Mouse (Mus musculus) heart, postnatal 0 days (tissue): Measurements from ENCODE around the gene Ralb.

Experiments
- CTCF ChIP-seq: IDR thresholded peaks from 2 replicates; pipeline ENCODE4 v1.5.1; 2016; ENCODE audit warnings: antibody characterized with exemption, control low read depth, low read depth
- EP300 ChIP-seq: IDR thresholded peaks from 2 replicates; pipeline ENCODE4 v1.6.1; 2016; ENCODE audit warnings: antibody characterized with exemption, low read depth

DNA sequence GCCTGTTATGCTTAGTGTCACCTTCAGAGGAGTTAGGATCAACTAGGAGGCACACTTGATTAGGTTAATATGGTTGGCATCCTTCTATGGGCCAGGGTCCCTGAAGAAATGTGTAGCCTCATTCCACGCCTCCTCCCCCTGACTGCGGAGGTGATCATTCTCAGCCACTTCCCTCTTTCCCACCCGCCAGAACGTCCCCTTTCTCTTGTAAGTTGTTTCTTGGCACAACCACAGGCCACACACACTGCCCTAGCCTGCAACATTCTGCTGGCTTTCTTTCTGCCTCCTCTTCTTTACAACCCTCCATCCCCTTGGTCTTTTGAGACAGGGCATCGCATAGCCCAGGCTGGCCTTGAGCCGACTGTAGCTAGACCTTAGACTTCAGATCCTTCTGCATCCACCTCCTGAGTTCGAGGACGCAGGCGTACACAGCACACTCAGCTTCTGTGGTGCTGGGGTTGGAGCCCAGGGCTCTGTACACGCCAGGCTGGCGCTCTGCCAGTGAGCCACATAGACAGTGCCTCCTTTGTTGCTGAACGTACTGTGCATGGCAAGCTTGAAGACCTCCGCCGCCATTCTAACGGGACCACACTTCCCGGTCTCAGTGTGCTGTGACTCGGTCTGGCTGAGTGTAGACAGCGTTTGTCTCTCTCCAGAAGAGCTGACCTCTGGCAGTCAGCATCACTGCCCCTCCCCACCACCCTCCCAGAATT is 28.7 kb upstream of the Ralb start:
- no peak for TF ChIP-seq CTCF
- no peak for TF ChIP-seq EP300
